Mouse (Mus musculus) heart, embryonic 16.5 days (tissue): ENCODE measurements around the gene Rcor3. TPM values are rescaled to one million over a fixed set of nuclear protein-coding genes. Genes with fewer than 3 reads are reported as not detected.

Experiments used
- ATAC-seq: fragments of 200-750 bp; cut with Nextera tagmentation; replicated peaks from 2 replicates; pipeline ENCODE4 v1.8.0; 2017; ENCODE audit warnings: moderate number of reproducible peaks; ENCODE audit not compliant: insufficient read depth, low FRiP score; ENCODE audit errors: extremely low read depth
- H3K27ac ChIP-seq: fragments of 300-500 bp; sonication (generic); 2 replicates; pipeline ENCODE4 v1.5.1; 2014; ENCODE audit warnings: mild to moderate bottlenecking, low read length, control low read depth, moderate library complexity
- H3K27me3 ChIP-seq: fragments of 300-500 bp; sonication (generic); 2 replicates; pipeline ENCODE4 v1.6.1; 2014; ENCODE audit warnings: low read length, mixed read lengths; ENCODE audit not compliant: control insufficient read depth, insufficient read depth
- H3K36me3 ChIP-seq: fragments of 300-500 bp; sonication (generic); 2 replicates; pipeline ENCODE4 v1.6.1; 2014; ENCODE audit not compliant: control insufficient read depth, insufficient read depth
- H3K4me1 ChIP-seq: fragments of 300-500 bp; sonication (generic); 2 replicates; pipeline ENCODE4 v1.6.1; 2014; ENCODE audit warnings: low read length, mixed read lengths; ENCODE audit not compliant: control insufficient read depth, insufficient read depth
- H3K4me2 ChIP-seq: fragments of 300-500 bp; sonication (generic); 2 replicates; pipeline ENCODE4 v1.6.1; 2014; ENCODE audit warnings: low read depth, mild to moderate bottlenecking, control low read depth, low read length
- H3K4me3 ChIP-seq: fragments of 300-500 bp; sonication (generic); 2 replicates; pipeline ENCODE4 v1.5.1; 2014; ENCODE audit warnings: mild to moderate bottlenecking, control low read depth, low read length
- H3K9ac ChIP-seq: fragments of 300-500 bp; sonication (generic); 2 replicates; pipeline ENCODE4 v1.6.1; 2014; ENCODE audit warnings: low read length, control low read depth
- H3K9me3 ChIP-seq: fragments of 300-500 bp; sonication (generic); replicated peaks from 2 replicates; pipeline ENCODE4 v1.6.1; 2016; ENCODE audit warnings: low read length; ENCODE audit not compliant: control insufficient read depth
- WGBS: fragments of 180-500 bp; shearing (Covaris S2); extraction: QIAGEN DNeasy Blood & Tissue Kit; methylation state at CpG from one replicate; pipeline ENCODE4 v1.1.7; 2014; 5-methylcytosine and 5-hydroxymethylcytosine counted together
- polyA plus RNA-seq: library from polyadenylated mRNA; unstranded; fragments of >200 nt; fragmentation: Nextera tagmentation; extraction: Ambion mirVana; gene quantifications from 2 replicates; pipeline ENCODE4 v1.2.1, GENCODE M21; 2015

The Rcor3 gene
- polyA plus RNA-seq, 1 experiment from 2014 or later = 33.1 TPM

- WGBS = 91% methylated on average over 2 of the region's 2 CpGs
These were observed 56.7 kb downstream of the Rcor3 start for GRCm38 (mm10) chr1:192081129-192081528.

GRCm38 (mm10) chr1:192079121-192079520 lies 58.7 kb downstream of the Rcor3 start:
- H3K4me2 ChIP-seq = no peak overlapping the region
- H3K27ac ChIP-seq = peak overlapping the region; percentile 60
- H3K9ac ChIP-seq = peak overlapping the region; percentile 5; the same call in 1 of the 2 replicates
- H3K4me3 ChIP-seq = no peak overlapping the region
- H3K36me3 ChIP-seq = peaks cover 19% of the 10 kb centered on the region
- H3K4me1 ChIP-seq = peaks cover 28% of the 10 kb centered on the region
- 80% methylated on average over 1 of the region's 1 CpGs for WGBS
- H3K27me3 ChIP-seq = no peaks in the 10 kb centered on the region
- peaks cover 16% of the 10 kb centered on the region for H3K9me3 ChIP-seq
- ATAC-seq = no peak

More at GRCm38 (mm10) chr1:192081129-192081528, 56.7 kb downstream of the Rcor3 start:
- H3K27me3 ChIP-seq = no peaks in the 10 kb centered on the region
- peaks cover 28% of the 10 kb centered on the region for H3K4me1 ChIP-seq
- no peak overlapping the region for H3K4me3 ChIP-seq
- H3K27ac ChIP-seq = no peak overlapping the region
- no peak for ATAC-seq
- no peak overlapping the region for H3K4me2 ChIP-seq
- H3K9me3 ChIP-seq = peaks cover 16% of the 10 kb centered on the region
- peaks cover 19% of the 10 kb centered on the region for H3K36me3 ChIP-seq
- no peak overlapping the region for H3K9ac ChIP-seq

- H3K9ac ChIP-seq = no peak overlapping the region
- peak overlapping the region; percentile 60 for H3K27ac ChIP-seq
- peaks cover 19% of the 10 kb centered on the region for H3K36me3 ChIP-seq
- peak; percentile 60 for ATAC-seq
- H3K27me3 ChIP-seq = no peaks in the 10 kb centered on the region
- WGBS = 32% methylated on average over 3 of the region's 3 CpGs
- no peak overlapping the region for H3K4me2 ChIP-seq
- H3K4me1 ChIP-seq = peaks cover 28% of the 10 kb centered on the region
- H3K9me3 ChIP-seq = peaks cover 16% of the 10 kb centered on the region
- no peak overlapping the region for H3K4me3 ChIP-seq
These were observed 59.5 kb downstream of the Rcor3 start for GRCm38 (mm10) chr1:192078406-192078805.

GRCm38 (mm10) chr1:192076796-192077535 lies 60.9 kb downstream of the Rcor3 start:
- H3K4me1 ChIP-seq = peaks cover 28% of the 10 kb centered on the region
- peaks cover 14% of the 10 kb centered on the region for H3K9me3 ChIP-seq
- H3K9ac ChIP-seq = no peak overlapping the region
- no peaks in the 10 kb centered on the region for H3K27me3 ChIP-seq
- peaks cover 13% of the 10 kb centered on the region for H3K36me3 ChIP-seq
- no peak overlapping the region for H3K4me2 ChIP-seq
- ATAC-seq = no peak
- H3K4me3 ChIP-seq = no peak overlapping the region
- H3K27ac ChIP-seq = peak overlapping the region; percentile 62

GRCm38 (mm10) chr1:192076101-192076500 lies 61.8 kb downstream of the Rcor3 start:
- Histone ChIP-seq H3K4me2 (no peak overlapping the region), H3K36me3 (peaks cover 4% of the 10 kb centered on the region; the same call in 1 of the 2 replicates), H3K4me3 (no peak overlapping the region), H3K4me1 (peaks cover 30% of the 10 kb centered on the region), H3K27ac (no peak overlapping the region), H3K27me3 (no peaks in the 10 kb centered on the region), H3K9ac (no peak overlapping the region), H3K9me3 (peaks cover 6% of the 10 kb centered on the region)
- WGBS = 74% methylated on average over 4 of the region's 4 CpGs
- ATAC-seq = no peak

- H3K9me3 ChIP-seq = no peaks in the 10 kb centered on the region
- H3K27me3 ChIP-seq = no peaks in the 10 kb centered on the region
- no peak overlapping the region for H3K4me2 ChIP-seq
- H3K36me3 ChIP-seq = no peaks in the 10 kb centered on the region
- ATAC-seq = peak; percentile 30; the same call in 1 of the 2 replicates
- H3K9ac ChIP-seq = no peak overlapping the region
- H3K4me3 ChIP-seq = no peak overlapping the region
- peaks cover 43% of the 10 kb centered on the region for H3K4me1 ChIP-seq
- 64% methylated on average over 1 of the region's 1 CpGs for WGBS
- H3K27ac ChIP-seq = peak overlapping the region; percentile 57
These were observed 63.0 kb downstream of the Rcor3 start for GRCm38 (mm10) chr1:192074824-192075223.

GRCm38 (mm10) chr1:192072426-192072825 lies 65.4 kb downstream of the Rcor3 start:
- Histone ChIP-seq H3K9ac (no peak overlapping the region), H3K27me3 (no peaks in the 10 kb centered on the region), H3K27ac (no peak overlapping the region; the same call in 1 of the 2 replicates), H3K9me3 (no peaks in the 10 kb centered on the region), H3K4me3 (no peak overlapping the region), H3K4me2 (no peak overlapping the region), H3K4me1 (peaks cover 29% of the 10 kb centered on the region), H3K36me3 (0 out of 2 replicates have a peak, but pooled peaks cover 3% of the 10 kb centered on the region)
- ATAC-seq = no peak
- 86% methylated on average over 1 of the region's 1 CpGs for WGBS

- WGBS = 62% methylated on average over 3 of the region's 3 CpGs
- H3K9me3 ChIP-seq = no peaks in the 10 kb centered on the region
- no peak overlapping the region; the same call in 1 of the 2 replicates for H3K9ac ChIP-seq
- peaks cover 19% of the 10 kb centered on the region for H3K4me1 ChIP-seq
- ATAC-seq = peak; percentile 32
- no peak overlapping the region for H3K4me2 ChIP-seq
- no peak overlapping the region for H3K4me3 ChIP-seq
- peaks cover 19% of the 10 kb centered on the region for H3K36me3 ChIP-seq
- H3K27ac ChIP-seq = peak overlapping the region; percentile 73
- H3K27me3 ChIP-seq = no peaks in the 10 kb centered on the region
These were observed 67.2 kb downstream of the Rcor3 start for GRCm38 (mm10) chr1:192070618-192071051.

GRCm38 (mm10) chr1:192069971-192070591 lies 67.8 kb downstream of the Rcor3 start:
- H3K36me3 ChIP-seq = peaks cover 24% of the 10 kb centered on the region
- no peaks in the 10 kb centered on the region for H3K9me3 ChIP-seq
- H3K4me3 ChIP-seq = no peak overlapping the region; the same call in 1 of the 2 replicates
- ATAC-seq = no peak
- peaks cover 19% of the 10 kb centered on the region for H3K4me1 ChIP-seq
- 43% methylated on average over 13 of the region's 13 CpGs for WGBS
- peak overlapping the region; percentile 32; the same call in 1 of the 2 replicates for H3K4me2 ChIP-seq
- H3K27ac ChIP-seq = peak overlapping the region; percentile 73
- peak overlapping the region; percentile 43 for H3K9ac ChIP-seq
- no peaks in the 10 kb centered on the region for H3K27me3 ChIP-seq
